Mouse (Mus musculus): ENCODE data around the gene Hoxb8.

GRCm38 (mm10) chr11:96265954-96266353 lies 15.8 kb upstream of the Hoxb8 start:
- no peak for TF ChIP-seq CTCF (IDR thresholded peaks at IDR 0.05; ENCODE audit: extremely low read depth, insufficient read depth, low read length)
- no peak for TF ChIP-seq POLR2A (IDR thresholded peaks at IDR 0.05; ENCODE audit: extremely low read depth, insufficient read depth, low read length)

Data from cortical plate, adult 2 months (tissue).